Mouse (Mus musculus) forebrain, embryonic 15.5 days (tissue): ENCODE measurements around the gene Vps4a. TPM values are rescaled to one million over a fixed set of nuclear protein-coding genes. Genes with fewer than 3 reads are reported as not detected.
A peak's percentile ranks its signal among the peaks of the same experiment; 100 is the strongest.
"Not testable (repeated sequence)": the region's sequence is repeated elsewhere in the genome, so short reads cannot be mapped to it uniquely, and the experiment has no call there.

Source experiments
- ATAC-seq: fragments of 200-750 bp; cut with Nextera tagmentation; replicated peaks from 2 replicates; pipeline ENCODE4 v1.8.0; 2017; ENCODE audit warnings: mild to moderate bottlenecking, moderate TSS enrichment, moderate library complexity
- H3K27ac ChIP-seq: fragments of 300-500 bp; sonication (generic); replicated peaks from 2 replicates; pipeline ENCODE4 v1.5.1; 2015; ENCODE audit warnings: mild to moderate bottlenecking, inconsistent platforms
- H3K27me3 ChIP-seq: fragments of 300-500 bp; sonication (generic); 2 replicates; pipeline ENCODE4 v1.6.1; 2015; ENCODE audit warnings: inconsistent platforms
- H3K36me3 ChIP-seq: fragments of 300-500 bp; sonication (generic); 2 replicates; pipeline ENCODE4 v1.6.1; 2015; ENCODE audit warnings: mild to moderate bottlenecking, inconsistent platforms
- H3K4me1 ChIP-seq: fragments of 300-500 bp; sonication (generic); 2 replicates; pipeline ENCODE4 v1.6.1; 2015; ENCODE audit warnings: inconsistent platforms
- H3K4me2 ChIP-seq: fragments of 300-500 bp; sonication (generic); replicated peaks from 2 replicates; pipeline ENCODE4 v1.6.1; 2015; ENCODE audit warnings: mild to moderate bottlenecking, inconsistent platforms
- H3K4me3 ChIP-seq: fragments of 300-500 bp; sonication (generic); 2 replicates; pipeline ENCODE4 v1.5.1; 2015; ENCODE audit warnings: mild to moderate bottlenecking, inconsistent platforms
- H3K9ac ChIP-seq: fragments of 300-500 bp; sonication (generic); replicated peaks from 2 replicates; pipeline ENCODE4 v1.6.1; 2015; ENCODE audit warnings: mild to moderate bottlenecking, inconsistent platforms
- H3K9me3 ChIP-seq: fragments of 300-500 bp; sonication (generic); 2 replicates; pipeline ENCODE4 v1.6.1; 2016; ENCODE audit warnings: inconsistent platforms
- WGBS: fragments of 180-500 bp; shearing (Covaris S2); methylation state at CpG from one replicate; pipeline ENCODE4 v1.1.7; 2015; ENCODE audit warnings: mixed read lengths; 5-methylcytosine and 5-hydroxymethylcytosine counted together
- polyA plus RNA-seq: library from polyadenylated mRNA; unstranded; fragments of >200 nt; fragmentation: Nextera tagmentation; extraction: Ambion mirVana; gene quantifications from 2 replicates; pipeline ENCODE4 v1.2.1, GENCODE M21; 2015

Gene Vps4a
- polyA plus RNA-seq, 1 experiment from 2014 or later: 148 TPM

GRCm38 (mm10) chr8:107023479-107023878 lies 7.5 kb upstream of the Vps4a start:
- no peaks in the 10 kb centered on the region for H3K36me3 ChIP-seq
- ATAC-seq: no peak
- no peaks in the 10 kb centered on the region for H3K9me3 ChIP-seq
- H3K4me2 ChIP-seq: no peak overlapping the region
- no peak overlapping the region for H3K4me3 ChIP-seq
- no peak overlapping the region for H3K27ac ChIP-seq
- WGBS: 91% methylated on average over 8 of the region's 8 CpGs
- H3K9ac ChIP-seq: no peak overlapping the region
- H3K27me3 ChIP-seq: no peaks in the 10 kb centered on the region
- no peaks in the 10 kb centered on the region for H3K4me1 ChIP-seq

- Histone ChIP-seq H3K36me3 (no peaks in the 10 kb centered on the region), H3K4me2 (no peak overlapping the region), H3K4me3 (no peak overlapping the region), H3K27me3 (no peaks in the 10 kb centered on the region), H3K27ac (no peak overlapping the region), H3K9ac (no peak overlapping the region), H3K4me1 (peaks cover 19% of the 10 kb centered on the region), H3K9me3 (no peaks in the 10 kb centered on the region)
- 84% methylated on average over 3 of the region's 3 CpGs for WGBS
- no peak for ATAC-seq
These were observed 1.7 kb upstream of the Vps4a start for GRCm38 (mm10) chr8:107029310-107029709.

- ATAC-seq: no peak
- Histone ChIP-seq H3K4me1 (peaks cover 19% of the 10 kb centered on the region), H3K9ac (no peak overlapping the region), H3K4me3 (no peak overlapping the region), H3K4me2 (no peak overlapping the region), H3K27ac (no peak overlapping the region), H3K36me3 (no peaks in the 10 kb centered on the region), H3K27me3 (no peaks in the 10 kb centered on the region), H3K9me3 (no peaks in the 10 kb centered on the region)
- WGBS: 72% methylated on average over 5 of the region's 5 CpGs
These were observed 964 bp upstream of the Vps4a start for GRCm38 (mm10) chr8:107030058-107030457.

GRCm38 (mm10) chr8:107031577-107032090 lies 612 bp downstream of the Vps4a start:
- Histone ChIP-seq H3K4me1 (peaks cover 19% of the 10 kb centered on the region), H3K9me3 (no peaks in the 10 kb centered on the region), H3K27ac (peak overlapping the region; percentile 60), H3K36me3 (peaks cover 3% of the 10 kb centered on the region), H3K4me2 (peak overlapping the region; percentile 55), H3K4me3 (peak overlapping the region; percentile 85), H3K9ac (peak overlapping the region; percentile 88), H3K27me3 (no peaks in the 10 kb centered on the region)
- no peak; the same call in 1 of the 2 replicates for ATAC-seq
- WGBS: under 1% methylated on average over 34 of the region's 40 CpGs

GRCm38 (mm10) chr8:107033609-107034008 lies 2.6 kb downstream of the Vps4a start:
- not testable (repeated sequence) for H3K27me3 ChIP-seq, H3K4me2 ChIP-seq, H3K4me3 ChIP-seq, ATAC-seq, H3K9ac ChIP-seq, H3K27ac ChIP-seq, H3K9me3 ChIP-seq
- peaks cover 19% of the 10 kb centered on the region for H3K4me1 ChIP-seq
- peaks cover 11% of the 10 kb centered on the region for H3K36me3 ChIP-seq
- 97% methylated on average over 2 of the region's 2 CpGs for WGBS

DNA sequence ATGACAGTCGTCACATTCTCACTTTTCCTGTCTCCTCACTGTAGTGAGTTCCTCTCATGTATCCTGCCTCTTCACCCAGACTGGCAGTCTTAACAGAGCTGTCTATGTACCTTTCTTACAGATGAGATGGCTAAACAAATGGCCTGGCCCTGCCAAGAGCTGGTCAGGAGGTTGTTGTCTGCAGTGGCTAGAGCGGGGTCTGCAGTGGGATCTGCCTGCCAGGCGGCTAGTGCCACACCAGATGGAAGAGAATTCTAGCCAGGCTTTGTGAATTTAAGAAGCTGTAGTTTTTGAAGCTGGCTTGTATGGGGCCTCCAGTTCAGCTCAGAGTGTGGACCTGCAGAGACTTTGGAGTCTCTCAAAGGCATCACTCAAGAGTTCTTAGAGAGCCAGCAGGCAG lies 4.6 kb downstream of the Vps4a start:
- ATAC-seq: no peak
- no peak overlapping the region for H3K9ac ChIP-seq

GRCm38 (mm10) chr8:107036626-107037025 lies 5.6 kb downstream of the Vps4a start:
- no peak overlapping the region for H3K4me2 ChIP-seq
- no peaks in the 10 kb centered on the region for H3K27me3 ChIP-seq
- H3K9me3 ChIP-seq: no peaks in the 10 kb centered on the region
- ATAC-seq: no peak
- peaks cover 19% of the 10 kb centered on the region for H3K4me1 ChIP-seq
- H3K27ac ChIP-seq: no peak overlapping the region
- H3K36me3 ChIP-seq: peaks cover 38% of the 10 kb centered on the region
- H3K4me3 ChIP-seq: no peak overlapping the region
- 88% methylated on average over 8 of the region's 8 CpGs for WGBS
- H3K9ac ChIP-seq: no peak overlapping the region

More for the DNA sequence above, 4.6 kb downstream of the Vps4a start:
- Histone ChIP-seq H3K4me2 (no peak overlapping the region), H3K27me3 (no peaks in the 10 kb centered on the region), H3K9me3 (no peaks in the 10 kb centered on the region), H3K36me3 (peaks cover 30% of the 10 kb centered on the region), H3K27ac (no peak overlapping the region), H3K4me3 (no peak overlapping the region), H3K4me1 (peaks cover 19% of the 10 kb centered on the region)
- WGBS: 90% methylated on average over 3 of the region's 3 CpGs

DNA sequence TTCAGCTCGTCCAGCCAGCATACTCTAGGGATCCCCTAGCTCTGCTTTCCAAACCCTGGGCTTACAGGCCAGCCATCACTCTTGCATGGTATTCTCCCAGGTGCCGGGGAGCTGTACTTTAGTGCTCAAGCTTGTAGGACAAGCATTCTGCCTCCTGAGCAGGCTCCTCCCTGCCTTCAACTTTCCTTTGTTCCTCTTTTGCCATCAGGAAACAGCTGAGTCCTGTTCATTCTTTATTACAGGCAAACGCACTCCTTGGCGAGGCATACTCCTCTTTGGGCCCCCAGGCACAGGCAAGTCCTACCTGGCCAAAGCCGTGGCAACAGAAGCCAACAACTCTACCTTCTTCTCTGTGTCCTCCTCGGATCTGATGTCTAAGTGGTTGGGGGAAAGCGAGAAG lies 9.6 kb downstream of the Vps4a start:
- Histone ChIP-seq H3K27ac (no peak overlapping the region), H3K36me3 (peaks cover 78% of the 10 kb centered on the region), H3K27me3 (no peaks in the 10 kb centered on the region), H3K9me3 (no peaks in the 10 kb centered on the region), H3K9ac (no peak overlapping the region), H3K4me2 (no peak overlapping the region), H3K4me1 (no peaks in the 10 kb centered on the region), H3K4me3 (no peak overlapping the region)
- no peak for ATAC-seq
- WGBS: 87% methylated on average over 7 of the region's 7 CpGs

GRCm38 (mm10) chr8:107045478-107045877 lies 14.5 kb downstream of the Vps4a start:
- Histone ChIP-seq H3K27me3 (no peaks in the 10 kb centered on the region), H3K4me3 (no peak overlapping the region), H3K27ac (no peak overlapping the region), H3K4me2 (no peak overlapping the region), H3K4me1 (peaks cover 21% of the 10 kb centered on the region), H3K9me3 (no peaks in the 10 kb centered on the region), H3K36me3 (peaks cover 77% of the 10 kb centered on the region), H3K9ac (no peak overlapping the region)
- WGBS: 91% methylated on average over 6 of the region's 6 CpGs
- ATAC-seq: no peak

GRCm38 (mm10) chr8:107046976-107047375 lies 16.0 kb downstream of the Vps4a start:
- Histone ChIP-seq H3K4me3 (no peak overlapping the region), H3K36me3 (peaks cover 79% of the 10 kb centered on the region), H3K9me3 (no peaks in the 10 kb centered on the region), H3K9ac (no peak overlapping the region), H3K4me1 (peaks cover 21% of the 10 kb centered on the region), H3K27me3 (no peaks in the 10 kb centered on the region), H3K4me2 (no peak overlapping the region), H3K27ac (no peak overlapping the region)
- 90% methylated on average over 5 of the region's 5 CpGs for WGBS
- no peak for ATAC-seq

- WGBS: under 1% methylated on average over 86 of the region's 87 CpGs
These were observed 17.3 kb downstream of the Vps4a start, which contains the start of gene Pdf for GRCm38 (mm10) chr8:107048061-107048941. TSS of gene Pdf (minus strand) at chr8:107048614.

GRCm38 (mm10) chr8:107049480-107049879 lies 18.5 kb downstream of the Vps4a start:
- Histone ChIP-seq H3K9ac (no peak overlapping the region), H3K36me3 (peaks cover 75% of the 10 kb centered on the region), H3K4me2 (peak overlapping the region; percentile 88; the same call in 1 of the 2 replicates), H3K27ac (no peak overlapping the region), H3K9me3 (no peaks in the 10 kb centered on the region), H3K27me3 (no peaks in the 10 kb centered on the region), H3K4me1 (peaks cover 21% of the 10 kb centered on the region), H3K4me3 (peak overlapping the region; percentile 90)
- WGBS: 96% methylated on average over 4 of the region's 4 CpGs
- no peak for ATAC-seq

More at GRCm38 (mm10) chr8:107048061-107048941, 17.3 kb downstream of the Vps4a start, which contains the start of gene Pdf:
- Histone ChIP-seq H3K9me3 (no peaks in the 10 kb centered on the region), H3K4me1 (peaks cover 21% of the 10 kb centered on the region), H3K27me3 (no peaks in the 10 kb centered on the region), H3K4me2 (peak within 1 kb of the TSS; percentile 88), H3K9ac (peak within 1 kb of the TSS; percentile 84), H3K4me3 (peak within 1 kb of the TSS; percentile 90), H3K36me3 (peaks cover 79% of the 10 kb centered on the region), H3K27ac (peak within 1 kb of the TSS; percentile 91)
- ATAC-seq: peak; percentile 91
